Mouse (Mus musculus) cortical plate, adult 2 months (tissue): ENCODE data around the gene Gpr152. TPM values are rescaled to one million over a fixed set of nuclear protein-coding genes. Genes with fewer than 3 reads are reported as not detected.
"Not testable (repeated sequence)": the region's sequence is repeated elsewhere in the genome, so short reads cannot be mapped to it uniquely, and the experiment has no call there.

Experiments used
- H3K27ac ChIP-seq: fragments of 200-500 bp; 2 replicates; pipeline ENCODE4 v1.5.1; 2012; ENCODE audit warnings: low read length, control low read depth, inconsistent platforms; ENCODE audit not compliant: insufficient read depth
- H3K4me1 ChIP-seq: fragments of 200-500 bp; 2 replicates; pipeline ENCODE4 v1.6.1; 2011; ENCODE audit warnings: low read length; ENCODE audit not compliant: control insufficient read depth, insufficient read depth
- H3K4me3 ChIP-seq: fragments of 200-500 bp; 2 replicates; pipeline ENCODE4 v1.5.1; 2011; ENCODE audit warnings: mild to moderate bottlenecking, low read length, control low read depth; ENCODE audit not compliant: insufficient read depth
- CTCF ChIP-seq: fragments of 200-500 bp; IDR thresholded peaks from 2 replicates; pipeline ENCODE4 v1.5.1; 2011; ENCODE audit warnings: mild to moderate bottlenecking, control low read depth, low read length; ENCODE audit not compliant: insufficient read depth; ENCODE audit errors: extremely low read depth
- POLR2A ChIP-seq: fragments of 200-500 bp; IDR thresholded peaks from 2 replicates; pipeline ENCODE4 v1.6.1; 2011; ENCODE audit warnings: mild to moderate bottlenecking, low read length, control low read depth; ENCODE audit not compliant: insufficient read depth; ENCODE audit errors: extremely low read depth
- polyA plus RNA-seq: library from polyadenylated mRNA; depleted of rRNA; stranded (reverse); fragments of >200 nt; gene quantifications from 2 replicates; pipeline ENCODE4 v1.2.3, GENCODE M21; 2012

Gpr152 gene
- polyA plus RNA-seq, 1 experiment: 0.04 TPM

- Histone ChIP-seq H3K27ac (peak within 1 kb of the TSS; percentile 84), H3K4me3 (peak within 1 kb of the TSS; percentile 91), H3K4me1 (no peaks in the 10 kb centered on the region)
- 0 out of 2 replicates have a peak, but pooled peaks have one; percentile 3 for TF ChIP-seq POLR2A
- TF ChIP-seq CTCF: peak; percentile 32; the same call in 1 of the 2 replicates
Measured at GRCm38 (mm10) chr19:4125741-4126696, 13.6 kb upstream of the Gpr152 start, which contains the start of gene Aip. Aip (minus strand) TSS chr19:4125858.

- Histone ChIP-seq H3K4me3 (peak overlapping the region; percentile 91), H3K27ac (peak overlapping the region; percentile 41; the same call in 1 of the 2 replicates), H3K4me1 (no peaks in the 10 kb centered on the region)
- TF ChIP-seq CTCF (no peak), POLR2A (no peak)
Measured at GRCm38 (mm10) chr19:4126759-4127495, 12.7 kb upstream of the Gpr152 start.

- Histone ChIP-seq H3K27ac (no peak overlapping the region), H3K4me1 (no peaks in the 10 kb centered on the region), H3K4me3 (no peak overlapping the region)
- TF ChIP-seq CTCF: no peak
- TF ChIP-seq POLR2A: no peak
Measured at GRCm38 (mm10) chr19:4129462-4129861, 10.1 kb upstream of the Gpr152 start.

DNA sequence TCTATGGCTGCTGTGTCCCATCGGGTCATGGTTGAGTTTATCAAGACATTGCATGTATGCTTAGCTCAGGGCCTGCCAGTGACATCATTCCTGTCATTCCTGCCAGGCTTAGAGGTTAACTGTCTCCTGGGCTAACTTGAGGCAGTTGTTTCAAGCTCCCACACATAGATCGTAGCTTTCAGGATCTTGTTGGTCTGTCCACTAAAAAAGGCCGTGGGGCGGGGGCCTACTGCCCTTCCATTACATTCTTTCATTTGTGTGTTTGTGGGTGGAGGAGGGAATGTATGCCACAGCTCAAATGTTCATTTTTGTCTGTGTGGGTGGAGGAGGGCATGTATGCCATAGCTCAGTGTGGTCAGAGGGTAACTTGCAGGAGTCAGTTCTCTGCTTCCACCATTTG, 9.5 kb upstream of the Gpr152 start:
- no peak overlapping the region for H3K4me3 ChIP-seq
- H3K27ac ChIP-seq: no peak overlapping the region
- TF ChIP-seq POLR2A (no peak), CTCF (no peak)
- no peaks in the 10 kb centered on the region for H3K4me1 ChIP-seq

- Histone ChIP-seq H3K4me3 (no peak overlapping the region), H3K4me1 (peaks cover 1% of the 10 kb centered on the region; the same call in 1 of the 2 replicates), H3K27ac (no peak overlapping the region)
- no peak for TF ChIP-seq CTCF
- TF ChIP-seq POLR2A: no peak
Measured at GRCm38 (mm10) chr19:4131075-4131474, 8.5 kb upstream of the Gpr152 start.

DNA sequence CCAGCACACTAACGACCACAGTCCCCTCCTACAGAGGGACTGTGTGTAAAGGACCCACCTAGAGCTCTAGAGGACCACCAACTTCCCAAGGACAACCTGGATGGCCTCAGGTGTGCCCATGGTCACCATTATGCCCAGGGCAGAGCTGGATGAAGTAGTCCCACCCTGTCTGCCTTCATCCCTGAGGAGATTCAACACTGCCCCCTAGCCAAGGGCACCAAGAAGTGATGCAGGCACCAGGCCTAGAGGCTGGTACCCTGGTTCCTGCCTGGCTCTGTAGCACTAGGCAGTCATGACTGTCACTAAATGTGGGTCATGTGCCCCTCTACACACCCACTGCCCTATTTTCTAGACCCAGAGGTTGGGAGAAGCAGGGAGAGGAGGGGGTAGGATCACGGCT, 7.8 kb upstream of the Gpr152 start:
- H3K27ac ChIP-seq: no peak overlapping the region
- peak; percentile 24; the same call in 1 of the 2 replicates for TF ChIP-seq CTCF
- TF ChIP-seq POLR2A: no peak
- peaks cover 1% of the 10 kb centered on the region; the same call in 1 of the 2 replicates for H3K4me1 ChIP-seq
- no peak overlapping the region for H3K4me3 ChIP-seq

DNA sequence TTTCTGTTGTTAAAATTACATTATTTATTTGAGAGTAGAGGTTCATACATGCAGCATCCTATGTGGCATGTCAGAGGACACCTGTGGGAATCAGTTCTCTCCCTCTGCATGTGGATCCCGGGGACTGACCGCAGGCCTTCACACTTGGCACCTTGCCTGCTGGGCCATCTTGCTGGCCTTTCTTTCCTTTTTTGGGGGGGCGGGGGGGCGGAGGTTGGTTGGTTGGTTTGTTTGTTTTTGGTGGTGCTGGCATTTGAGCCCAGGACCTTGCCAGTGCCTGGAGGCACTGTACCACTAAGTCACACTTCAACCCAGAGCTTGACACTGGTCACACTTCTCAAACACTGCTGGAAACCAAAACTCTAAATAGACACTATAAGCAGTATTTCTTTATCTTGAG, 5.2 kb upstream of the Gpr152 start:
- no peak for TF ChIP-seq POLR2A
- TF ChIP-seq CTCF: no peak
- Histone ChIP-seq H3K4me3 (no peak overlapping the region), H3K27ac (no peak overlapping the region), H3K4me1 (peaks cover 1% of the 10 kb centered on the region; the same call in 1 of the 2 replicates)

DNA sequence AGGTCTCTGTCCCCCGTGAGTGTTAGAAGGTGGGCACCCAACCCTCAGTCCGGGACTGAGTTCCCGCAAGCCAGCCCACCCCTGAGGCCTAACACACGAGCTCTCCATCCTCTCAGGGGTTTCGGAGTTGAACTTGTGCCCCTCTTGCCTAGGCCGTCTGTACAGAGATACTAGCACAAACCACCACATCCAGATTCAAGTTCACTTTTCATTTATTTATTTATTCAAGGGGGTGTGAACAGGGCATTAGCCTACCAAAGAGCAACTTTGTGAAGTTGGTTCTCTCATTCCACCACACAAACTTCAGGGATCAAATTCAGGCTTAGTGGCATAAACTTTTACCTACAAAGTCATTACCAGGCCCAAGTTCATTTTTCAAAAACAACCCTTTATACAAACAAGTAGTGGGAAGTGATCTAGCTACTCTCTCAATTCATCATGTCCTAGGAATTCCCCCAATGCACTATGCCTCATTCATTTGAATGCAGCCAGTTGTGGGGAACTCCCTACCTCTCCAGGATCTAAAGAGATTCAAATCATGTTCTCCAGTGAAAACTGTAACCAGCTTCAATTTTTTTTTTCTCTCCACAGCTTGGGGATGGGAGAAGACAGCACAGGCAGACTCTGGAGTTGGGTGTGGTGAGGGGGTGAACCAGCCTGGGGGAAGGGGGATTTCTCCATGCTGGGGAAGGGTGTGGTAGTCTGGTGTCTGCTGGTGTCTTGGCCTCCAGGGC, 4.2 kb upstream of the Gpr152 start:
- H3K27ac ChIP-seq, H3K4me1 ChIP-seq, H3K4me3 ChIP-seq: not testable (repeated sequence)

DNA sequence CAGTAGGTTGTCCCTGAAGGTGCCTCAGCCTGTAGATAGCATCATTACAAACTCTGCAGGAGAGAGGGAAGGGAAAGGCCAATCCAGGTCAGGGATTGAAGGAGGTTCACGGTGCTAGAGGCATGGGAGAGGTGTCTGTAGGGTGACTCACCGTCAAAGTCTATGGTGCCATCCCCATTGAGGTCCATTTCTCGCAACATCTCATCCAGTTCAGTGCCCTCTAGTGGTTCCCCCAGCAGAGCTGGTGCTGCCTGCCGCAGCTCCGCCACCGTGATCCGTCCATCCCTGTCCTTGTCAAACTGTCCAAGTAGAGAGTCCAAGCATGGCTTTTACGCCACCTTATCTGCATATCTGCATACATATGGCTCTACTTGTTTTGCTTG, 3.6 kb upstream of the Gpr152 start:
- H3K4me1 ChIP-seq, H3K27ac ChIP-seq, H3K4me3 ChIP-seq: not testable (repeated sequence)
- 0 out of 2 replicates have a peak, but pooled peaks have one; percentile 19 for TF ChIP-seq CTCF
